Mouse (Mus musculus): ENCODE measurements around the gene Ephb2. TPM values are rescaled to one million over a fixed set of nuclear protein-coding genes. Genes with fewer than 3 reads are reported as not detected.

The Ephb2 gene
- total RNA-seq, 2 experiments from 2014 or later: 45.5 to 46.0 TPM

GRCm38 (mm10) chr4:136651357-136651811 lies 184.4 kb downstream of the Ephb2 start:
- DNase-seq (ENCODE audit: extremely low spot score in 1 of 2, low spot score in 2 of 2): peak in 1 of 2 experiments; percentile 55
- intact Hi-C loops (cut with DNase I): no loop called here

- DNase-seq (ENCODE audit: extremely low spot score in 1 of 2, low spot score in 2 of 2): no peak
- intact Hi-C loops (cut with DNase I): no loop called here
Observed at GRCm38 (mm10) chr4:136650261-136650660, 185.5 kb downstream of the Ephb2 start.

- intact Hi-C loops (cut with DNase I): loop anchor here (1.0 to 10.0 kb wide), 3 partner anchors 228 to 415 kb away; no protein-coding TSS in a partner anchor
- peak; percentile 25 to 57 for DNase-seq (ENCODE audit: extremely low spot score in 1 of 2, low spot score in 2 of 2)
Observed at GRCm38 (mm10) chr4:136649480-136650196, 186.2 kb downstream of the Ephb2 start.

- peak; percentile 78 to 86 for DNase-seq (ENCODE audit: extremely low spot score in 1 of 2, low spot score in 2 of 2)
- intact Hi-C loops (cut with DNase I): loop anchor here (1.0 to 10.0 kb wide), 3 partner anchors 228 to 416 kb away; no protein-coding TSS in a partner anchor
Observed at GRCm38 (mm10) chr4:136648922-136649479, 186.8 kb downstream of the Ephb2 start.

GRCm38 (mm10) chr4:136638890-136639289 lies 196.9 kb downstream of the Ephb2 start:
- DNase-seq (ENCODE audit: extremely low spot score in 1 of 2, low spot score in 2 of 2): no peak
- intact Hi-C loops (cut with DNase I): no loop called here

GRCm38 (mm10) chr4:136638230-136638750 lies 197.5 kb downstream of the Ephb2 start:
- intact Hi-C loops (cut with DNase I): no loop called here
- no peak for DNase-seq (ENCODE audit: extremely low spot score in 1 of 2, low spot score in 2 of 2)

- intact Hi-C loops (cut with DNase I): no loop called here
- peak; percentile 68 to 86 for DNase-seq (ENCODE audit: extremely low spot score in 1 of 2, low spot score in 2 of 2)
Observed at GRCm38 (mm10) chr4:136637563-136638229, 198.1 kb downstream of the Ephb2 start.

- intact Hi-C loops (cut with DNase I): no loop called here
- DNase-seq (ENCODE audit: extremely low spot score in 1 of 2, low spot score in 2 of 2): no peak
Observed at GRCm38 (mm10) chr4:136636983-136637562, 198.7 kb downstream of the Ephb2 start.

- no peak for DNase-seq (ENCODE audit: extremely low spot score in 1 of 2, low spot score in 2 of 2)
- intact Hi-C loops (cut with DNase I): no loop called here
Observed at GRCm38 (mm10) chr4:136636511-136636910, 199.3 kb downstream of the Ephb2 start.

GRCm38 (mm10) chr4:136635995-136636394 lies 199.8 kb downstream of the Ephb2 start:
- intact Hi-C loops (cut with DNase I): no loop called here
- DNase-seq (ENCODE audit: extremely low spot score in 1 of 2, low spot score in 2 of 2): no peak

- intact Hi-C loops (cut with DNase I): no loop called here
- DNase-seq (ENCODE audit: extremely low spot score in 1 of 2, low spot score in 2 of 2): peak; percentile 54 to 85
Observed at GRCm38 (mm10) chr4:136631237-136631994, 204.4 kb downstream of the Ephb2 start.

GRCm38 (mm10) chr4:136626590-136626989 lies 209.2 kb downstream of the Ephb2 start:
- intact Hi-C loops (cut with DNase I): loop anchor here (10.0 kb wide), 1 partner anchor 362 kb away; no protein-coding TSS in a partner anchor
- no peak for DNase-seq (ENCODE audit: extremely low spot score in 1 of 2, low spot score in 2 of 2)

GRCm38 (mm10) chr4:136622388-136622787 lies 213.4 kb downstream of the Ephb2 start, which contains the start of gene Lactbl1:
TSS of gene Lactbl1 (plus strand) at chr4:136622621.
- DNase-seq (ENCODE audit: extremely low spot score in 1 of 2, low spot score in 2 of 2): no peak
- intact Hi-C loops (cut with DNase I): loop anchor here (10.0 kb wide), 1 partner anchor 358 kb away; no protein-coding TSS in a partner anchor

GRCm38 (mm10) chr4:136621956-136622355 lies 213.8 kb downstream of the Ephb2 start:
- no peak for DNase-seq (ENCODE audit: extremely low spot score in 1 of 2, low spot score in 2 of 2)

GRCm38 (mm10) chr4:136621336-136621735 lies 214.5 kb downstream of the Ephb2 start:
- DNase-seq (ENCODE audit: extremely low spot score in 1 of 2, low spot score in 2 of 2): peak in 1 of 2 experiments; percentile 47
- intact Hi-C loops (cut with DNase I): loop anchor here (2.0 to 10.0 kb wide), 2 partner anchors 167 to 357 kb away; no protein-coding TSS in a partner anchor

More at GRCm38 (mm10) chr4:136621956-136622355, 213.8 kb downstream of the Ephb2 start:
- intact Hi-C loops (cut with DNase I): loop anchor here (2.0 to 10.0 kb wide), 2 partner anchors 167 to 357 kb away; no protein-coding TSS in a partner anchor

- DNase-seq (ENCODE audit: extremely low spot score in 1 of 2, low spot score in 2 of 2): no peak
- intact Hi-C loops (cut with DNase I): no loop called here
Observed at GRCm38 (mm10) chr4:136613657-136614056, 222.1 kb downstream of the Ephb2 start.

- intact Hi-C loops (cut with DNase I): no loop called here
- DNase-seq (ENCODE audit: extremely low spot score in 1 of 2, low spot score in 2 of 2): no peak
Observed at GRCm38 (mm10) chr4:136610387-136610856, 225.4 kb downstream of the Ephb2 start, which contains the start of gene Tex46. TSS of gene Tex46 (plus strand) at chr4:136610437.
